Mouse (Mus musculus): ENCODE results near the gene Cage1. TPM values are rescaled to one million over a fixed set of nuclear protein-coding genes. Genes with fewer than 3 reads are reported as not detected.

The Cage1 gene
- polyA plus RNA-seq, 1 experiment from 2014 or later: 2.0 TPM

DNA sequence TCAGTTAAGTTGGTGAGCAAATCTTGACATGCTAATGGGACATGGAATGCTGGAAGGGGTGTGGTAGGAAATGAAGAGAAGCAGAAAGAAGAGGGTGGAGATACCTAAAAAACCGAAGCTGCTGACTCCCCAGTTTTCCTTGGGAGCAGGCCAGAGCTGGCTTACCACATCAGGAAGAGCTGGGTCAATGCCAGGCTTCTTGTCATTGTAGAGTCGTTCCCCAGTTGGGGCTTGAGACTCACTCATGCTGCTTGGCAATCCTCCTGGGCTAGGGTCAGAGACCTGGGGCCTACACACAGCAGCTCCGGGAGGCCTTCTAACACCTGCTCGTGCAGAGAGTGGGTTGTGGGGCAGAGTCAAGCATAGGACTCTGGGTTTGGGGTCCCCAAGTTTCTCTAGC lies 34.1 kb upstream of the Cage1 start:
- Histone ChIP-seq H3K27ac (ENCODE audit: low read length) (no peak overlapping the region), H3K36me3 (ENCODE audit: control insufficient read depth, insufficient read depth) (no peaks in the 10 kb centered on the region), H3K4me3 (replicated peaks; ENCODE audit: low read length) (no peak overlapping the region), H3K9me3 (ENCODE audit: control insufficient read depth, low read length) (no peaks in the 10 kb centered on the region), H3K9ac (replicated peaks; ENCODE audit: low read depth, low read length) (no peak overlapping the region), H3K4me2 (ENCODE audit: low read length) (no peak overlapping the region), H3K27me3 (replicated peaks; ENCODE audit: control insufficient read depth, insufficient read depth, low read length) (no peaks in the 10 kb centered on the region), H3K4me1 (replicated peaks; ENCODE audit: control insufficient read depth, insufficient read depth, low read length) (no peaks in the 10 kb centered on the region)
- WGBS: 66% methylated on average over 4 of the region's 4 CpGs
- no peak for ATAC-seq

DNA sequence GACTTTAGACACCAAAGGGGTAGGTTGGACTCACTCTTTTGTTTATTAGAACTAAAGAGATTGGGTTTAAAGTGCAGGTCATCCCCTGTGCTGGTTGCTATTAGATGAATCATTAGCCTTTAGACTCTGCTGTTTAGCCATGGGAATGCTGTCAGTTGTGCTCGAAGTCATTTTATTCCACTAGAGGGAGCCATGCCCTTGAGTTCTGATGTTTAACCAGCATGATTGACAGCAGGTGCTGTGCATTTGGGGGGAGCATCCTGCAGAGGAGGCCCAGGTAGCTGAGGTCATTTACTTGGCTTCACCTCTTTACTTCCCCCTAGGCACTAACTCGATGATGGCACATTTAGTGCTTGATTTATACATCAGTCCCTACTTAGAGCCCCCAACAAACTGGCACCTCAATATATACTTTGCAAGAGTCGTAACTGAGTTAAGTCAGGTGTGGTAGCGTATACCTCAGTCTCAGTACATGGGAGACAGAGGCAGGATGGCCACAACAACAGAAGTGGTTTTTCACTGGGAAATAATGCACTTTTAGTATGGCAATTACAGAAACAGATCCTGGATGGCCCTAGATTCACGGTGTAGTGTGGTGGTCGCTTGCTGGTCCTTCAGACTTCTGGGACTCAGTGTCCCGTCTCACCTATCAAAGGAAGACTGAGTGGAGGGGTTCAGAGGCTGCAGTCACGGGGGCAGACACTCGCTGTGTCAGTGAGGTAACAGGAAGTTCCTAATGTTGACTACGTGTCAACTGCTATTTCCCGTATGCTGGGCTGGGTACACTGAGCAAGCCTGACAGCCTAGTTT lies 28.2 kb upstream of the Cage1 start:
- peak; percentile 55; the same call in 1 of the 2 replicates for ATAC-seq
- no peaks in the 10 kb centered on the region for H3K4me1 ChIP-seq (replicated peaks; ENCODE audit: control insufficient read depth, insufficient read depth, low read length)

DNA sequence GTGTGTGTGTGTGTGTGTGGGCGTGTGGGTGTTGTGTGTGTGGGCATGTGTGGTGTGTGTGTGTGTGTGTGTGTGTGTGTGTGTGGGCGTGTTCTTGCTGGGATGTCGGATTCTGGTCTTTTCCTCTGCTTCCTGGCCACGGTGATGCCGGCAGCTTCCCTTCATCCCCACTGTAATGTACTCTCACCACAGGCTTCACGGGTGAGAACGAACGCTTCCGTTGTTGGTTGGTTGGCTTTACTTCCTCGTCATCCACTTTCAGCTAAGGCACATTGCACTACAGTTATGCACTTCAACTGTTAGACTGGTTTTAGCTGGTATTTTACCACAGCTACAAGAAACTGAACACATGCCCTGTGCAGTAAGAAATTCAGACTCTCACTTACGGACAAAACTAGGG lies 25.8 kb upstream of the Cage1 start:
- Histone ChIP-seq H3K4me2 (ENCODE audit: low read length) (no peak overlapping the region), H3K4me3 (replicated peaks; ENCODE audit: low read length) (no peak overlapping the region), H3K9ac (replicated peaks; ENCODE audit: low read depth, low read length) (no peak overlapping the region), H3K9me3 (ENCODE audit: control insufficient read depth, low read length) (no peaks in the 10 kb centered on the region), H3K27me3 (replicated peaks; ENCODE audit: control insufficient read depth, insufficient read depth, low read length) (no peaks in the 10 kb centered on the region), H3K36me3 (ENCODE audit: control insufficient read depth, insufficient read depth) (peaks cover 21% of the 10 kb centered on the region), H3K27ac (ENCODE audit: low read length) (no peak overlapping the region), H3K4me1 (replicated peaks; ENCODE audit: control insufficient read depth, insufficient read depth, low read length) (no peaks in the 10 kb centered on the region)
- WGBS: 90% methylated on average over 11 of the region's 11 CpGs
- no peak for ATAC-seq

More for the DNA sequence above, 28.2 kb upstream of the Cage1 start:
- Histone ChIP-seq H3K4me2 (ENCODE audit: low read length) (no peak overlapping the region), H3K27me3 (replicated peaks; ENCODE audit: control insufficient read depth, insufficient read depth, low read length) (no peaks in the 10 kb centered on the region), H3K9me3 (ENCODE audit: control insufficient read depth, low read length) (no peaks in the 10 kb centered on the region), H3K36me3 (ENCODE audit: control insufficient read depth, insufficient read depth) (peaks cover 8% of the 10 kb centered on the region; the same call in 1 of the 2 replicates), H3K4me3 (replicated peaks; ENCODE audit: low read length) (no peak overlapping the region), H3K27ac (ENCODE audit: low read length) (no peak overlapping the region), H3K9ac (replicated peaks; ENCODE audit: low read depth, low read length) (no peak overlapping the region)
- WGBS: 72% methylated on average over 11 of the region's 11 CpGs

DNA sequence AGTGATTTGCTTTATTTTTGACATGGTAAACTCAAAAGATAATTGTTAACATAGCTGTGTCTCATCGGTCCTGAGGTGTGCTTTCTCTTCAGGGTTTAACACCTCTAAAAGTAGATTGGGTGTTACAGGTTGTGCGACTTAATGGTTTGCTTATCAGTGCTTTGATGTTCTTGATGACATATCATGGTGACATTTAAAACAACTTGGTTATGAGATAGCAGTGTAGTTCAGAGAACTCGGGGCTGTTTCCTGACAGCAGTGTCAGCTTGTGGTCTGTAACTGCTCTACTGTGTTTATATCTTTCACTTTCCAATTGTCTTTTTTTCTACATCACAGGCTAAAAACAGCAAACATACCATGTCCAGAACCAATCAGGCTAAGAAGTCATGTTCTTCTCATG lies 13.0 kb upstream of the Cage1 start:
- no peak overlapping the region for H3K4me2 ChIP-seq (ENCODE audit: low read length)
- no peaks in the 10 kb centered on the region for H3K27me3 ChIP-seq (replicated peaks; ENCODE audit: control insufficient read depth, insufficient read depth, low read length)
- H3K9ac ChIP-seq (replicated peaks; ENCODE audit: low read depth, low read length): no peak overlapping the region
- H3K27ac ChIP-seq (ENCODE audit: low read length): no peak overlapping the region
- no peak for ATAC-seq
- peaks cover 43% of the 10 kb centered on the region for H3K36me3 ChIP-seq (ENCODE audit: control insufficient read depth, insufficient read depth)
- H3K4me3 ChIP-seq (replicated peaks; ENCODE audit: low read length): no peak overlapping the region
- WGBS: 90% methylated on average over 3 of the region's 3 CpGs
- no peaks in the 10 kb centered on the region for H3K4me1 ChIP-seq (replicated peaks; ENCODE audit: control insufficient read depth, insufficient read depth, low read length)
- H3K9me3 ChIP-seq (ENCODE audit: control insufficient read depth, low read length): no peaks in the 10 kb centered on the region

DNA sequence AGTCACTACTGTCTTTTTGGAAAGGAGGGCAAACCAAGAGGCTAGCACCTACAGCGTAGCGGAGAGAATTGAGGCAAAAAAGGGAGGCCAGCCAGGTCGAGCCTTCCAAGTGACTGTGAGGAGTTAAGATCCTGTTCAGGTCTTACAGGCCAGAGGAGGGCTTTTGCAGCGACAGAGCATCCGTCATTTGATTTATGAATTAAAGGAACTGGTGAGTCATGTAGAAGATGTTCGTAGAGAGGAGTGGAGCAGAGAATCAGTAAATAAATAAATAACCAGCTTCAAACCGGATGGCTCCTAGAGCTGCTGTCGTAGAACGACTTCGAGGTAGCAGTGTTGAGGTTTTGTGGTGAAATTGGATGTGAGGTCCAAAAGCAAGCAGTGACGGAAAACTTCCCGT lies 942 bp upstream of the Cage1 start:
- 58% methylated on average over 12 of the region's 12 CpGs for WGBS
- H3K27me3 ChIP-seq (replicated peaks; ENCODE audit: control insufficient read depth, insufficient read depth, low read length): no peaks in the 10 kb centered on the region
- no peaks in the 10 kb centered on the region for H3K9me3 ChIP-seq (ENCODE audit: control insufficient read depth, low read length)
- ATAC-seq: no peak
- no peak overlapping the region for H3K27ac ChIP-seq (ENCODE audit: low read length)
- H3K9ac ChIP-seq (replicated peaks; ENCODE audit: low read depth, low read length): peak overlapping the region; percentile 90
- H3K36me3 ChIP-seq (ENCODE audit: control insufficient read depth, insufficient read depth): peaks cover 16% of the 10 kb centered on the region
- H3K4me3 ChIP-seq (replicated peaks; ENCODE audit: low read length): peak overlapping the region; percentile 82
- H3K4me1 ChIP-seq (replicated peaks; ENCODE audit: control insufficient read depth, insufficient read depth, low read length): peaks cover 20% of the 10 kb centered on the region
- H3K4me2 ChIP-seq (ENCODE audit: low read length): peak overlapping the region; percentile 89

DNA sequence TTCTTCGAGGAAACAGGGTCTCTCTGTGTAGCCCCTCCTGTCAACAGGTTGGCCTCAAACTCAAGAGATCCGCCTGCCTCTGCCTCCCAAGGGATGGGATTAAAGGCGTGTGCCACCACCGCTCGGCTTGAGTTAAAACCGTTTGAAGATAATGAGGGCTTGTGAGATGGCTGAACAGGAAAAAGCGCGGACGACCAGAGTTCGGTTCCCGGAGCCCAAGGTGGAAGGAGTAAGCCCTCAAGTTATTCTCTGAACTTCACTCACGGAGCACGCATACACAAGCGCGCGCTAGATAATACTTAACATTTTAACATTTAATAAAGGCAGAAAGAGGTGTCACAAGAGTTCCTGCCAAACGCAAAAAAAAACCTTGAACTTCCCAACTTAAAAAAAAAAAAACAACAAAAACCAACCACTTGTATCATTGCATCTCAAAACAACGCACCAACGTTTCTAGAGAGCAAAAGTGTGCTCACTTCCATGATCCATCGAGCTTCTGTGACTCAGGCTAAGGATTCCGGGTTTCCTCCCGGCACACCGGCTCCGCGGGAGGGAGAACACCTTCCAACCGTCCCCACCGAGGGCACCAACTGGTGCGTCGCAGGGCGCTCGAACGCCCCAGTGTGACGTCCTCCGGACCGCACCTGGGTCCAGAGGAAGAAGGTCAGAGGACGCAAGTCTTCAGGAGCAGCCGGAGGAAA lies 376 bp downstream of the Cage1 start, which contains the start of gene Riok1:
Gene Riok1 (plus strand): TSS at position 653 of the 701 bp plus-strand sequence.
- H3K36me3 ChIP-seq (ENCODE audit: control insufficient read depth, insufficient read depth): peaks cover 8% of the 10 kb centered on the region
- H3K4me1 ChIP-seq (replicated peaks; ENCODE audit: control insufficient read depth, insufficient read depth, low read length): peaks cover 20% of the 10 kb centered on the region
- H3K4me3 ChIP-seq (replicated peaks; ENCODE audit: low read length): peak within 1 kb of the TSS; percentile 82
- WGBS: 12% methylated on average over 37 of the region's 37 CpGs
- no peaks in the 10 kb centered on the region for H3K27me3 ChIP-seq (replicated peaks; ENCODE audit: control insufficient read depth, insufficient read depth, low read length)
- H3K4me2 ChIP-seq (ENCODE audit: low read length): peak within 1 kb of the TSS; percentile 89
- no peak for ATAC-seq
- H3K9ac ChIP-seq (replicated peaks; ENCODE audit: low read depth, low read length): peak within 1 kb of the TSS; percentile 90
- H3K27ac ChIP-seq (ENCODE audit: low read length): peak within 1 kb of the TSS; percentile 82
- no peaks in the 10 kb centered on the region for H3K9me3 ChIP-seq (ENCODE audit: control insufficient read depth, low read length)

DNA sequence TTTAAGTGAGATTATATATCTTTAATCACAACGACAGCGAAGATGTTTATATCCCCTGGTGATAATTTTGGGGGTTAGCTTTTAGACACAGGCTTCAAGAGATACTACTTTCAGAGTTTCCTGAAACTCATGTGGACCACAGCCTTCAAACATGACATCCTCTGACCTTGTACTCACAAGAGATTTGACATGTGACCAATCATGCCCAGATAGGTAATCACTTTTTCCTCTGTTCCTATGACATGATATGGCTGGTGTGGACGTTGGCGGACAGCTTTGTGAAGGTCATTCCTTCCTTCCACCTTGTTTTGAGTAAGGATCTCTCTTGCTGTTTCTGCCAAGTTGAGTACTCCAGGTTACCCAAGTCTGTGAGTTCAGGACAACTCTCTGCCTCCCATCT lies 8.5 kb downstream of the Cage1 start:
- no peaks in the 10 kb centered on the region for H3K9me3 ChIP-seq (ENCODE audit: control insufficient read depth, low read length)
- H3K4me1 ChIP-seq (replicated peaks; ENCODE audit: control insufficient read depth, insufficient read depth, low read length): no peaks in the 10 kb centered on the region
- no peak overlapping the region for H3K4me2 ChIP-seq (ENCODE audit: low read length)
- H3K36me3 ChIP-seq (ENCODE audit: control insufficient read depth, insufficient read depth): no peaks in the 10 kb centered on the region
- H3K4me3 ChIP-seq (replicated peaks; ENCODE audit: low read length): no peak overlapping the region
- H3K9ac ChIP-seq (replicated peaks; ENCODE audit: low read depth, low read length): no peak overlapping the region
- ATAC-seq: no peak
- 90% methylated on average over 4 of the region's 4 CpGs for WGBS
- H3K27me3 ChIP-seq (replicated peaks; ENCODE audit: control insufficient read depth, insufficient read depth, low read length): no peaks in the 10 kb centered on the region
- no peak overlapping the region for H3K27ac ChIP-seq (ENCODE audit: low read length)

DNA sequence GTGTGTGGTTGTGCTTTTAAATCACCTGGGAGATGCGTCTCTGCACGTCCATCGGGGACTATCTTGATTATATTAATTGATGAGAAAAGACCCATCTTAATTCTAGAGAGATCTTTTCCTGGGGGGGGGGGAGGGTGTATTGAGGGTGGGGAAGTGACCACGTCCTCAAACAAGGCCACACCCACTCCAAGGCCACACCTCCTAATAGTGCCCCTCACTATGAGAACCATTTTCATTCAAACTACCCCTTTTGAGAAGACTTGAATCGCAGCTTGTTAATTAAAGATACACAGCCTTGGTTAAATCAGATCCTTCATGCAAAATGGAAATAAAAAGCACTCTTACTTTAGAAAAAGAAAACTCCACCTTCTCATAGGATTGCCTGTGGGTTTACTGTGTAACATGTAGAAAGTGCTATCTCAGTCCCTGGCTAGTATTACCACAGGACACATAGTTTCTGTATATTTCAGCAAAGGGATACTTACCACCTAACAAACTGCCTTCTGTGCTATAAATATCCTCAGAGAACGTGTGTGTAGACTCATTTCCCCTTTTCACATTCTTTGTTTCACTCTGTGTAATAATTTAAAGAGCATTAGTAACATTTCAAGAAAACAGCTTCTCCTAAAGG lies 9.1 kb downstream of the Cage1 start:
- H3K4me1 ChIP-seq (replicated peaks; ENCODE audit: control insufficient read depth, insufficient read depth, low read length): no peaks in the 10 kb centered on the region
- H3K4me2 ChIP-seq (ENCODE audit: low read length): no peak overlapping the region
- no peak overlapping the region for H3K9ac ChIP-seq (replicated peaks; ENCODE audit: low read depth, low read length)
- no peaks in the 10 kb centered on the region for H3K27me3 ChIP-seq (replicated peaks; ENCODE audit: control insufficient read depth, insufficient read depth, low read length)
- H3K36me3 ChIP-seq (ENCODE audit: control insufficient read depth, insufficient read depth): no peaks in the 10 kb centered on the region
- H3K4me3 ChIP-seq (replicated peaks; ENCODE audit: low read length): no peak overlapping the region
- H3K27ac ChIP-seq (ENCODE audit: low read length): no peak overlapping the region
- 55% methylated on average over 6 of the region's 6 CpGs for WGBS
- no peaks in the 10 kb centered on the region for H3K9me3 ChIP-seq (ENCODE audit: control insufficient read depth, low read length)
- ATAC-seq: no peak

DNA sequence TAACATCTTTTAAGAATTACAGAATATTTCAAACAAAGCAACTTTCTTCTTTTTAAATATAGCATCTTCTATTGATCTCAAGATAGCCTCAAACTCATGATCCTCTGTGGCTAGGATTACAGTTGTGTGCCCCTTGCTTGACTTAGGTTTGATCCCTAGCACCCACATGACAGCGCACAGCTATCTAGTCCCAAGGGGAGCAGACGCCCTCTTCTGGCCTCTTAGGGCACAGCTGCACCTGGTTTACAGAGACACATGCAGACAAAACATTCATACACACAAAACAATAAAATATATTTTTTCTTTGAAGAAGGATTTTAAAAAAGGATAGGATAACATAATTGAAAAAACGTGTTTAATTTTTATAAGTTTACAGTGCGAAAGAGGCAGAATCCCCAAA lies 11.0 kb downstream of the Cage1 start:
- H3K4me1 ChIP-seq (replicated peaks; ENCODE audit: control insufficient read depth, insufficient read depth, low read length): no peaks in the 10 kb centered on the region
- 41% methylated on average over 4 of the region's 4 CpGs for WGBS
- H3K27ac ChIP-seq (ENCODE audit: low read length): no peak overlapping the region
- ATAC-seq: no peak
- no peak overlapping the region for H3K9ac ChIP-seq (replicated peaks; ENCODE audit: low read depth, low read length)
- H3K36me3 ChIP-seq (ENCODE audit: control insufficient read depth, insufficient read depth): no peaks in the 10 kb centered on the region
- no peaks in the 10 kb centered on the region for H3K9me3 ChIP-seq (ENCODE audit: control insufficient read depth, low read length)
- no peak overlapping the region for H3K4me3 ChIP-seq (replicated peaks; ENCODE audit: low read length)
- H3K27me3 ChIP-seq (replicated peaks; ENCODE audit: control insufficient read depth, insufficient read depth, low read length): no peaks in the 10 kb centered on the region
- H3K4me2 ChIP-seq (ENCODE audit: low read length): no peak overlapping the region
